Mouse (Mus musculus): ENCODE measurements around the gene Afmid. TPM values are rescaled to one million over a fixed set of nuclear protein-coding genes. Genes with fewer than 3 reads are reported as not detected.

Afmid gene
- total RNA-seq, 2 experiments from 2014 or later = 3.5 to 3.6 TPM

Other genes with a start within 250 kb of the Afmid start
- 10 to 100 TPM; 16.5 to 18.1 TPM for gene Tnrc6c, start 171.6 kb upstream of the Afmid start, total RNA-seq (2021)
- gene Tmc8, start 43.8 kb upstream of the Afmid start, total RNA-seq (2021) = 1 to 10 TPM; 1.1 TPM
- 10 to 100 TPM in 1 of 2 experiments, 1 to 10 TPM in 1; 9.4 to 15.4 TPM for gene Tmc6, start 43.7 kb upstream of the Afmid start, total RNA-seq (2021)
- not detected for gene 6030468B19Rik, start 28.3 kb upstream of the Afmid start, total RNA-seq (2021)
- 1 to 10 TPM in 1 of 2 experiments, under 1 TPM in 1; 0.73 to 1.5 TPM for gene Gm20708, start 16.3 kb upstream of the Afmid start, total RNA-seq (2021)
- gene Syngr2, start 16.3 kb upstream of the Afmid start, total RNA-seq (2021) = 100 to 1,000 TPM; 104 to 111 TPM
- gene Tk1, start 168 bp downstream of the Afmid start, total RNA-seq (2021) = 1 to 10 TPM; 5.4 to 5.8 TPM
- 1 to 10 TPM; 4.2 TPM for gene Birc5, start 23.3 kb downstream of the Afmid start, total RNA-seq (2021)
- not detected for gene Tmem235, start 34.8 kb downstream of the Afmid start, total RNA-seq (2021)
- gene Tha1, start 47.6 kb downstream of the Afmid start, total RNA-seq (2021) = 1 to 10 TPM; 5.8 to 7.5 TPM
- 1 to 10 TPM; 2.9 to 3.7 TPM for gene Socs3, start 144.1 kb downstream of the Afmid start, total RNA-seq (2021)
- 10 to 100 TPM; 15.6 to 17.1 TPM for gene Pgs1, start 160.4 kb downstream of the Afmid start, total RNA-seq (2021)

Measured in gastrocnemius, postnatal 14 days (tissue).